Mouse (Mus musculus) layer of hippocampus, postnatal 14 days (tissue): ENCODE measurements around the gene Synpo2. TPM values are rescaled to one million over a fixed set of nuclear protein-coding genes. Genes with fewer than 3 reads are reported as not detected.

ENCODE experiments used
- DNase-seq, 2 experiments: peaks; one replicate each; pipeline ENCODE4 v3.0.0; 2021 to 2022; ENCODE audit warnings: low spot score in 2 of 2, mixed read lengths in 1 of 2
- total RNA-seq, 2 experiments: library from RNA; stranded (reverse); gene quantifications; 2 replicates each; pipeline ENCODE4 v1.2.3; 2021

The Synpo2 gene
- total RNA-seq, 2 experiments from 2014 or later: 2.3 to 10.3 TPM

DNA sequence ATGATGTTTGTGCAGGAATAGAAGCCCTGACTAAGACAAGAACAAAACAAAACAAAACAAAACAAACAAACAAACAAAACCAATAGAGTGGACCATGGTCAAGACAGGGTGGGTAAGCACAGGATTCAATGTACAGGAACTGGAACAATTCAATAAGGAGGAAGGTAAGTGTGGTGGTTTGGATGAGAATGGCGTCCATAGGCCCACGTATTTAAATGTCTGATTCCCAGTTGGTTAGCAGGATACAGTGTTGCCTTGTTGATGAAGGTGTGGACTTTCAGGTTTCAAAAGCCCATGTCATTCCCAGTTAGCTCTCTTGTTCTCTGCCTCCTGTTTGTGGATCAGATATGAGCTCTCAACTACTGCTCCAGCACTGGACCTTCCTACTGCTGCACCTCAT lies 140.8 kb downstream of the Synpo2 start:
- no peak for DNase-seq

- no peak for DNase-seq
Measured at GRCm38 (mm10) chr3:123093640-123094361, 142.1 kb downstream of the Synpo2 start.

GRCm38 (mm10) chr3:123092913-123093639 lies 142.9 kb downstream of the Synpo2 start:
- no peak for DNase-seq

GRCm38 (mm10) chr3:123092442-123092841 lies 143.5 kb downstream of the Synpo2 start:
- peak in 1 of 2 experiments; percentile 13 for DNase-seq

DNA sequence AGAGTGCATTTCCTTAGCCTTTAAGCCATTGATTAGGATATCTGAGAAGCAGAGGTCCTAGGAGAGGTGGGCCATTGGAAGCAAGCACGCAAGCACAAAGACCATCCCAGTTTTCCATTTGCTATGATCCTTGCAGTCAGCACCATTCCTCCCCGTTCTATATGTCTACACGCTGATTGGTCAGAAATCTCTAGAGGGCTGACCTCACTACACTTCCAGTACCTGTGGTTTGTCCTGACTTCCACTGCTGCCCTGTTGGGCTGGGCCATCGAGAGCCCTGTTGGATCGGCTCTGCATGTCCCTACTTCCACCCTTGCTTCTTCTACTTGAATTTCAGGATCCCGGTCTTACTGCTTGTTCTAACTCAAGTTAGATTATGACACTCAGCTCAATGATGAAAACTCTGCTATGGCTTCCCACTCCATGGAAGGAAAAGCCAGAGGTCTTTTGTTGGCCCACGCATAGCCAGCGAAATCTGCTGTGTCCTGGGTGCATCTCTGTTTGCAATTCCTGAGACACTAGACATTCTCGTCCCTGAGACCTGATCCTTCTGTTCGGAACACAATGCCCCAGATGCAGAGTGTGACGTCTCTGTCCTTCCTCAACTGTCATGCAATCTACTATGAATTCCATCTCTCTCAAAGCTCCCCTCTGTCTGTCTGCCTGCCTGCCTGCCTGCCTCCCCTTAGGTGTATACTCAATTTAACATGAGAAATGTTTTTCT lies 146.5 kb downstream of the Synpo2 start:
- DNase-seq: no peak

DNA sequence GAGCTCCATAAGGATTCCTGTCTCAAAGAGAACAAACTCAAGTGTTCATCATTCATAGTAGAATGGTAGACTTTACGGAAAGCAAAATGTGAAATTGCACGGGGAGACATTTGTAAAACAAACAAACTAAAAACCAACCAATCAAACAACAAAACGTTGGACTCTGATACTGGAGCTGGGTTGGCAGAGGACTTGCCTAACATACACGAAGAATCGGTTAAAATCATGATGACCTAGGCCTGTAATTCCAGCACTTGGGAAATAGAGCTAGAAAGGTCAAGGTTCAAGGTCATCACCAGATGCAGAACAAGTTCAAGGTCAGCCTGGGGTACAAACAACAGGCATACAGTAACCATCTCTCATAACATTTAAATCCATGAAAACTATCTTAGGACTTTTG lies 147.7 kb downstream of the Synpo2 start:
- DNase-seq: no peak

DNA sequence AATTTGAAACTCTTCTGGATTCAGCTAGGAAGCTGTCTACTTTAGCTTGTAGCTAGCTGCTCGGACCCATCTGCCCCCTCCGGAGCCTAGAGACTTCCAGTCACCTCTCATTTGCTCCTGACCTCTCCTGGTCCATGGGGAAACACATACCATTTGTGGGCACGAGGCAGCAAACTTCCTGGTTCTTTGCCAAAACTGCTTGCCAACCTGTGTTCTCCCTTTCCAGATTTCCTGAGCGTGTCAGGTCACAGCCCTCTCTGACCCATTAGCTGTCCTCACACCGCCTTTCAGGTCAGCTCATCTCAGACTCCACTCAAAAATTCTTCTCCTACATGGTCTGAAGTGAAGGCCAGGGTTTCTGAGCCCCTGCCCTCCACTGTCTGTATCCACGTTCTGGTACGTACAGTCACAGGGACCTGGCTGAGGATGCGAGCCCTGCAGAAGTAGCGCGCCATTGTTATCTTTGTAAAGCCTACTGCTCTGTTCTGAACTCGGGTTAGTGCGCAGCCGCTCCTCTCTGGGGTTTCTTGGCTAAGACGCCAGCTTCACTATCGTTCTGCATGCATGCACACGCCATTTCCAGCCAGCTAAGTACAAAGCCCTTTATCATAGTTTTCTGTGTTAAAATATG lies 150.0 kb downstream of the Synpo2 start:
- no peak for DNase-seq

GRCm38 (mm10) chr3:123081665-123082064 lies 154.3 kb downstream of the Synpo2 start:
- DNase-seq: no peak

- DNase-seq: no peak
Measured at GRCm38 (mm10) chr3:123080943-123081342, 155.0 kb downstream of the Synpo2 start.

DNA sequence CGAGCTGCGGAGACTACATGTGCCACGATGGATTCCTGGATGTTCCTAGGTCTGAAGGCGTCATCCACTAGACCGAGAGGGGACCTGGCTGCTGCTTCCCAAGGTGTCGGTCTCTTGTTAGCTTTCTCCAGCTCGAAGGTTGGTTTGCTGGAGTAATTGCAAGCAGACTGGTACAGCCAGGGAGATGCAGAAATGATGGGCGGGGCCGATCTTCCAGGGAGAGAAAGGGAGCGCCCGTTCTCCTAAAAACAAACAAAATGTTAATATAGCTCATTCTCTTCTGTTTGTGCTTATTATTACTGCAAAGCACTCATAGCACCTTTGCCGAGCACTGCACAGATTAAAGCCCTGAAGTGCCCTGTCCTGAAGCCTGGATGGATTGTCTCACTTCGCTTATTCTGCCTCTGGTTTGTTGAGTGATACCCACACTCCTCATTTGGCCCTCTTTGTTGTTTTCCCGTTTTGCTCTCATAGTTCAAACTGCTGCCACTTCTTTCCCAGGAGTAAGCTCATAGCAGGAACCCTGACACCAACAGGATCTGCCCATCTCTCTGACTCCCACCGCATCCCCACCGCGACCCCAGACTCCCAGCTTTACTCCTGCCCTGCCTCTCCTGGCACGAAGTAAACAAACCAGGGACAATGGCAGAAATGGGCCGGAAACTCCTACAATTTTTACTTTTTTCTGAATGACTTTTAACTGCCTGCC lies 155.8 kb downstream of the Synpo2 start:
- no peak for DNase-seq

GRCm38 (mm10) chr3:123075759-123076158 lies 160.2 kb downstream of the Synpo2 start:
- DNase-seq: no peak

DNA sequence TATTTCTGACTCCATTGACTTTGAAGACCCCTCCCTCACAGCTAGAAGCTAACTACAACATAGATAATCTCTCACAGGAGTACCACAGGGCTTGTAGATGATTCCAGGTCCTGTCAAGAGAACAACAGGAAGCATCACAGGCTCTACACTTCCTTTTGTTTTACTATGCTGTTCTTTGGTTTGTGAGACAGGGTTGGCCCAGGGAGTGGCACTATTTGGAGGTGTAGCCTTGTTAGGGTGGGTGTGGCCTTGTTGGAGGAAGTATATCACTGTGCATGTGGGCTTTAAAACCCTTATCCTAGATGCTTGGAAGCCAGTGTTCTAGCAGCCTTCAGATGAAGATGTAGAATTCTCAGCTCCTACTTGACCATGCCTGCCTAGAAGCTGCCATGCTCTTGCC lies 160.9 kb downstream of the Synpo2 start:
- no peak for DNase-seq

- no peak for DNase-seq
Measured at GRCm38 (mm10) chr3:123073351-123073750, 162.6 kb downstream of the Synpo2 start.

DNA sequence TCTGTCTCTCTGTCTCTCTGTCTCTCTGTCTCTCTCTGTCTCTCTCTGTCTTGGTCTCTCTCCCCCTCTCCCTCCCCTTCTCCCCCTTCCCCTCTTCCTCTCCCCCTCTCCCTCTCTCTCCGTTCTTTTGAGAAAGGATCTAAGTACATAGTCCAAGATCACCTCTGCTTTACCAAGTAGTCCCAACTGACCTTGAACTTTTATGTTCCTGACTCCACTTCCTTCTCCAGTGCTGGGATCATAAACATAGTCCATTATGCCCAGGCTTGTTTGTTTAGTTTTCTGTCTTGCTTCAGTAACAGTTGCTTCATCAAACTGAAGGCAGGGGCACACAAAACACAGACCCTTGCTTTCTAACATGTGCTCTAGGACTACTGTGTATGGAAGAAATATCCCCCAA lies 163.5 kb downstream of the Synpo2 start:
- no peak for DNase-seq

DNA sequence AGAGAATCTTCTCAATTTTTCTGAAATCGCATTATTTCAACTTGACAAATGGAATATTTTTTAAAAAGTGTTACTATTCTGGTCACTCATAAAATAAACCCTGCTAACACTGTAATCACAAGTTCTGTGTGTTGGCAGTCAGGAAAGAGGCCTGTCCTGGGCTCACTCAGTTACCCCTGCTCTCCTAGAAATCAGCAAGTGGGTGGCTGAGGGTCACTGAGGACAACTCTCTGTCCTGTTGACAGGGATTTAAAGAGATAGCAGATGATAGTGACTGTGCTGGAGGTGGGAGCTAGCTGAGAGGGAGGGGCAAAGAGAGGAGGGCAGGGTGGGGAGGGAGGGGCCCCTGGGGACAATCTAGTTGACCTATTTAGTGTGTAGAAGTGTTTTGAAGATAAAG lies 165.0 kb downstream of the Synpo2 start:
- no peak for DNase-seq

GRCm38 (mm10) chr3:123066836-123067235 lies 169.1 kb downstream of the Synpo2 start:
- no peak for DNase-seq

DNA sequence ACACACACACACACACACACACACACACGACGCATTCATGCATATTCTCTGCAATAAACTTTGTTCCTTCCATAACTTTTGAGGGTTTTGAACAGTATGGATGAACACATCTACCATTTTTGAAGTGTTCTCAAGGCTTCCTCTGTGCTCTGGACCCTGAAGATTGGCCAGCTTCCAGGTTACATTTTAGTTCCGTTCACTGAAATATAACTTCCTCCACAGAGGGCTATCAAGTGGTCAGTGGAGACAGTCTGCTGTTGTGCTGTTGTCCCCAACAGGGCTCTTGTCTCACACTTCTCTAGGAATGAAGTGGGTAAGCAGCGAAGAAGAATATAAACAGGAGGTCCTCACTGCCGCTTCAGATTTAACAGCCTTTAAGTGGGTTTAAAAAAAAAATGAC lies 170.5 kb downstream of the Synpo2 start:
- DNase-seq: no peak

GRCm38 (mm10) chr3:123064186-123064585 lies 171.8 kb downstream of the Synpo2 start:
- DNase-seq: no peak

DNA sequence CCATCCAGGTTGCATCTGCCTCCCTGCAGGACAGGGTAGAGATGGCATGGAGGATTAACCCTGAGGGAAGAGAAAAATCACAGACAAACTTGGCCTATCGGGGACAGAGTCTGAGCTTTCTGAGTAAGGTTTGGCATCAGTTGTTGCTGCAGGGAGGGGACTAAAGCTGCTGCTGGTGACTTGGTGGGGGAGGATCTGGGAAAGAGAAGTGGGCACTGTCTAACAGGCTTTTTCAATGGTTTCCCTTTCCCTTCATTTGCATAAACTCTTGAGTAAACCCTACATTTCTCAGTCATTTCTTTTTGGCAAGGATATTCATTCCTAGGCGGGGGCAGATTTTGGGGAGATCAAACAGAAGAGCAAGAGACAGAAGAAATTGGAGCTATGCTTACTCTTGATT lies 174.0 kb downstream of the Synpo2 start:
- DNase-seq: no peak

DNA sequence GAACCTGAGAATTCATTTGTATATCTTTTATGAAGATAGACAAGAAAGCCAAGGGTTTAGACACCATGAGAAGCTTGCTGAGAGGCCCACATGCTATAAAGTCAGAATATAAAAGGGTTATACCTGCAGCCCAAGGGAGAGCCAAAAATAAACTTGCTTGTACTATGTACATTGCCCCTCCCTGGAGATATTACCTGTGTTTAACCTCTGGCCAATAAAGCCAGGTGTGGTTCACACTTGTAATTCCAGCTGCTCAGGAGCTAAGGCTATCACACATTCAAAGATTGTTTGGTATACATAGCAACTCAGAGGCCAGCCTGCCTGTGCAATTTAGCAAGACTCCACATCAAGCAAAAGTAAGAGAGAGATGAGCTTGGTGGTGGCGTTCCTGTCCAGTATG lies 177.1 kb downstream of the Synpo2 start:
- DNase-seq: no peak

DNA sequence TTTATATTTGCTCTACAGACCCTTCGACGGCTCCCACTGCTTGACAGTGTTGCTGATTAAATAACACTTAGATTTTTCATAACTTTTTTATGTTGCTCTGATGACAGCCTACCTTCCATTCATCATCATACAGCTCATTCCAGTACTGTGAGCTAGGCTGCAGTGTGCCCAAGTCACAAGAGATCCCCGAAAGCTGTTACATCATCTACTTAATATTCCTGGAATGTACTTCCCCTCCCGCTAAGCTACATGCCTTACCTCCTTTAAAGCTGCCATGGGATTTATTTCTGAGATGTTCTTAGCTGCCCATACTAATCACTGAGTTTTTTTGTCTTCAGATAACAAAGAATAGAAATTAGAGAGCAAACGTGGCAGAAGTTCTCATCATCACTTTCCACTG lies 181.8 kb downstream of the Synpo2 start:
- DNase-seq: no peak
